Mouse (Mus musculus): Measurements from ENCODE around the gene Zfp62.

The Zfp62 gene

DNA sequence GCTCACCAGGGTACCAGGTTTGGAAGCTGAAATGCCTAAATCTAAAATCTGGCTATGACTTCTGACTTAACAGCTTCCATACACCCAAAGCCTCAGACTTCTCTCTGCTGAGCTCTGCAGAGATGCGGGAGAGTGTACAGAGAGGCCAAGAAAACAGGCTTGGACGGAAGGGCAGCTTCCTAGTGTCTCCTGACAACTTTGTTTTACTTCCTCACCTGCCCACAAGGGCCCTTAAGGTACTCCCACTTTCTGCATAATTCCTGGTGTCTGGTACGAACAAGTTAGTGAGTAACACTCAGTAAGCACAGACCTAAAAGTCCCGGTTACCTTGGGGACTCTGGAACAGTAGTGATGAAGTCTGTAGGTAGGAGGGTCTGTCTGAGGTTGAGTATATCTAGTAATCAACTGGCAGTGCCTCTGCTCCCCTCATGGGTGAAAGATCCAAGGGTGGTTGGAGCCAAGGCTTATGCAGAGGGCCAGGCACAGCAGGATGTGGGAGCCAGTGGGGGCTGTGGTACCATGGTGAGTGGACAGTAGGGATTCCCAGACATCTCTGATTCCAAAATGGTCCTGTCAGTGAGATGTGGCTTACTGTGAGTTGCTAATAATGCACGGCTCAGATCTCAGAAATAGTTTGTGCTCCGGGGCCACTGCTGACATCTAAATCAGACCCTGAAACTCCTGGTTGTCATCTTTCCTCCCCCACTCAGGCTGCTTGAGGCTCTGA is 46.0 kb downstream of the Zfp62 start:
- no peak for DNase-seq (ENCODE audit: low read depth, low spot score)

DNA sequence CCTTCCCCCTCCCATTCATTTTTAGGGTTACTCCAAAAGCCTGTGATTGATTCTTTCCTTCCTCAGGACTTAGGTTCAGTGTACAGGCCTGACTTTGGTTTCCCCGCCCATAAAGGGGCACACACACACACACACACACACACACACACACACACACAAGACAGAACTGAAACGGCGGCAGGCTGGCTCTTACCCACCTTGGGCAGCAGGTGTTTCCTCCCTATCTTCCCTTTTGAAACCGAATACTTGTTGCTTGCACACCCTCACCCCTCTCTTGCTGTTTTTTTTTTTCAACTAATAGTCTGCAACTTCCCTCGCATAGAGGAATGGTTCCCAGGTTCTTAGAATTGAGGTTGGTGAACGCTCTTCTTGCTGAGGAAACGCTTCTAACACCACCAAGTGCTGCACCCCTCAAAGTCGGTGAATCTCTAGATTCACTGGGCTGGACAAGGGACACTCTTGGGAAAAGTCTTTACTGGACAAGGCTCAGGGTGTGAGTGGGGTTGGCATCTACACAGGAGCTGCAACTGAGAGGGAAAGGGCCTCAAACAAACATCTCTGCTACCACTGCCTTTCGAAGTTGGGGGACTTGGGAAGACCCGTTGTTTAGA is 46.8 kb downstream of the Zfp62 start:
- DNase-seq (ENCODE audit: low read depth, low spot score), result peak; percentile 48

DNA sequence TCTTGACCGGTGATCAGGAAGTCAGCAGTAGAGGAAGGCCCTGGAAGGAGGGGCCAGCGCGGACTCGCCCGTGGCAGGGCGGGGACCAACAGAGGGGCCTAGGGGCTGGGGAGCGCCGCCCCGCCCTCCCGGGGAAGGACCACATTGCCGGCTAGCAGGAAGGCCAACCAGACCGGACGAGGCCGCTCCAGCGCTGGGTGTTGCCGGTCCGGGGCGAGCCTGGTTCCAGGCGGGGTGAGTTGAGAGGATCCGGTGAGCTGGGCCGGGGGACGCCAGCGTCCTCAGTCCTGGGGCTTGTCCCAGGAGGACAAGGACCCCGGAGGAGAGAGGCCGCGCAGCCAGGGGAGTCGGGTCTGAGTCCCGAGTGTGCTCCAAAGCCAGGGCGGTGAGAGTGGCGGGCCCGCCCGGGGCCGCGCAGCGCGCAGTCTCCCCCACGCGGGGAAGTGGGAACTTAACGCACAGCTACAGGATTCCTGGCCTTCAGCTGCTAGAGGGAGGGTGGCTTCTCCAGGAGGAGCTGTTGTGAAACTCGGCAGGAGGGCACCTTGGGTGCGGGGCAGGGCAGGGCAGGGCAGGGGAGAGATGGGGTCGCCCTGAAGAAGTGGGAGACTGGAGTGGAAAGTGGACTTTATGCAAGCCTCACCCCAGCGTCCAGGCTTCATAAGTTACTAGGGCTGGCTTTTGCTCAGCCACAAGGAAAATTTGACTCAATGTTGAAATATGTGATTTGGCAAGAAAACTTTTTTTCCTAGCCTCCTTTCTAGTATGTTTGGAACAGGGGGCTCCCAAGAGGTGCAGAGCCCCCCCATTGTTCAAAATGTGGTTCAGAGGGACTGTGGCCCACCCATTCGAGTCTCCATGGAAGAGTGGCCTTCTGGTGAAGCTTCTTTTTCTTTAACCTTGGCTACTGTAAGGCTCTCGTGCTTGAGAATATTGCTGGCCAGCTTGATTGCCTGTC is 47.6 kb downstream of the Zfp62 start:
- DNase-seq (ENCODE audit: low read depth, low spot score), result peak; percentile 81

DNA sequence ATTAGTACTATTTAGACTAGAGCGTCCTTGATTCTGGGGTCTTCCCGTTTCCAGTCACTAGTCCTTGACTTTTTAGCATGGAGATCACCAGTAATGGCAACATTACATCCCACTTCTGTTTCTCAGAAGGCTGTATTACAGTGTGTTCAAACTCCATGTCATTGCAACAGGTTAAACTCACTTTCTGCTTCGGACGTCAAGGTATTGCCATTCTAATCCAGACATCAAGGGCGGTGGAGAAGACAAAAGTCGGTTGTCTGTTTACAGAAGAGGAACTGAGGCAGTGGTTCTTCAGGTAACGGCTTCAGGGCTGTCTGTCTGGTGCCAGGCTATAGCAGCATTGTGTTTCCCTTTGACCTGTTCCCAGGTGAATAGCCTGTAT is 48.3 kb downstream of the Zfp62 start:
- no peak for DNase-seq (ENCODE audit: low read depth, low spot score)

DNA sequence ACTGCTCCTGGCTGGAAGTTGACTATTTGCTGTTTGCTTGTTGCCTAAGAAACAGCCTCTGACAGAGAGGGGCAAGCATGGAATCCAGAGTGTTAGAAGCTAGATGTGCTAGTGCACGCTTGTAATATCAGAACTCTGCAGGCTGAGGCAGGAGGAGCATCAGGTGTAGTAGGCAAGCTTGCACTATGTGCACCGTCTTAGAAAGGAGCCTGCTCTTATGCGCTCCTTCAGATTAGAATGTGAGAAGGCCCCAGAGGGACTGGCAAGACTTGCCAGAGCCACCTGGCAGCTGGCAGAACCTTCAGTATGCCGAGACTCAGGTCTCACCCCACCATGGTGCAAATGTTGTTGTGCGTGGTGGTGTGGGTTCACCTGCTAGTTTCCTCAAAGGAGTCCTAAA is 49.0 kb downstream of the Zfp62 start:
- no peak for DNase-seq (ENCODE audit: low read depth, low spot score)

DNA sequence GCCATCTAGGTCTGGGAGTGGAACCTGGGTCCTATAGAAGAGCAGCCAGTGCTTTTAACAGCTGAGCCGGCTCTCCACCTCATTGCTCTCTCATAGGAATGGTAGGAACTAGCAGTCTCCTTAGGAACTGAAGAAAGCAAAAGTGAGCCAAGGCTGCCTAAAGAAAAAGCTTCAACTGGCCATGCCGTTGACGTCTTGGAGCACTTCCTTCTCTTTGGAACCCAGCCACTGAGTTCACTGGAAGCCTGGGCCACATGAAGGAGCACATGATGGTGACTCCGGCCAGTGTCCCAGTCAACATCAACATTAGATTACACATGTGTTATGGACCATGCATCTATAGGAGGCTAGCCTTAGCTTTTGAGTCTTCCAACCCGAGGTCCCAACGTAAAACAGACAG is 49.9 kb downstream of the Zfp62 start:
- no peak for DNase-seq (ENCODE audit: low read depth, low spot score)

DNA sequence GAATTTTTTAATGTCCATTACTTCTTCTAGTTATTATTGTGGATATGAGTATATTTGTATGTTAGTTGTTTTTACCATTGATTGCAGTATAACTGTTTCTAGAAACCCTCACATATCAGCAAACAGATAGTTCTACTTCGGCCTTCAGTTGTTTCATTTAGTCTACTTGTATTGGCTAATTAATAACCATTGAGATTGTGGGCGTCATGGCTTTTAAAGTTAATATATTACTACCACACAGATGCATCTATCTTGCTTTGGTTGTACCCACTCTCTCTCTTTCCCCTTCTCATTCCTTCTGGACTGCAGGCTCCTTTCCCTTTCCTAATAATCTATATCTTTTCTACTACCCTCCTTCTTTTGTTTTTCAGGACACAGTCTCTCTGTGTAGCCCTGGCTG is 56.2 kb downstream of the Zfp62 start:
- no peak for DNase-seq (ENCODE audit: low read depth, low spot score)

DNA sequence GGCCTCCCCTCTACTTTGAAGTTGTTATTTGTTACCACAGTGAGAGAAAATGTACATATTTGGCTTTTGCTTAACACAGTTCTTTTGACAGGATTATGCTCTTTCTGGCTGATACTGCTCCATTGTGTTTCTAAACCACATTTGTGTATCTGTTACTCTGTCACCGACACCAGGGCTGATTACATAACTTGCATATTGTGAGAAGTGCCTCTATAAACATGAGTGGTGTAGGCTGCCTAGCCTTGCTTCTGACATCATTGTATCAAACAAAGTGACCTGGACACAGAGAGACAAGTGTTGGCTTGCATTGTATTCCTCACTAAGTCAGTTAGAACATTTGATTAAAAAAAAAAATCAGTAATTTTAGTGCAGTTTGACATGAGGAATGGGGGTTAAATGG is 56.7 kb downstream of the Zfp62 start:
- no peak for DNase-seq (ENCODE audit: low read depth, low spot score)

DNA sequence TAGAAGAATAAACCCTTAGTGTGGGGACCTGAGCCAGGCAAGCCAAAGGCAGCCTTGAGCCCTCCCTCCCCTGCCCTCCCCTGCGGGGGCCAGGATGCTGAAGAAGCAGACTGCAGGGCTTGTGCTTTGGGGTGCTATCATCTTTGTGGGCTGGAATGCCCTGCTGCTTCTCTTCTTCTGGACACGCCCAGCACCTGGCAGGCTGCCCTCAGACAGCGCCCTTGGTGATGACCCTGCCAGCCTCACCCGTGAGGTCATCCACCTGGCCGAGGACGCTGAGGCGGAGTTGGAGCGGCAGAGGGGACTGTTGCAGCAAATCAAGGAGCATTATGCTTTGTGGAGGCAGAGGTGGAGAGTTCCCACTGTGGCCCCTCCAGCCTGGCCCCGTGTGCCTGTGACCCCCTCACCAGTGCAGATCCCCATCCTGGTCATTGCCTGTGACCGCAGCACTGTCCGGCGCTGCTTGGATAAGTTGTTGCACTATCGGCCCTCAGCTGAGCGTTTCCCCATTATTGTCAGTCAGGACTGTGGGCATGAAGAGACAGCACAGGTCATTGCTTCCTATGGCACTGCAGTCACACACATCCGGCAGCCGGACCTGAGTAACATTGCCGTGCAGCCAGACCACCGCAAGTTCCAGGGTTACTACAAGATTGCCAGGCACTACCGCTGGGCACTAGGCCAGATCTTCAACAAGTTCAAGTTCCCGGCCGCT is 57.7 kb downstream of the Zfp62 start:
- no peak for DNase-seq (ENCODE audit: low read depth, low spot score)

DNA sequence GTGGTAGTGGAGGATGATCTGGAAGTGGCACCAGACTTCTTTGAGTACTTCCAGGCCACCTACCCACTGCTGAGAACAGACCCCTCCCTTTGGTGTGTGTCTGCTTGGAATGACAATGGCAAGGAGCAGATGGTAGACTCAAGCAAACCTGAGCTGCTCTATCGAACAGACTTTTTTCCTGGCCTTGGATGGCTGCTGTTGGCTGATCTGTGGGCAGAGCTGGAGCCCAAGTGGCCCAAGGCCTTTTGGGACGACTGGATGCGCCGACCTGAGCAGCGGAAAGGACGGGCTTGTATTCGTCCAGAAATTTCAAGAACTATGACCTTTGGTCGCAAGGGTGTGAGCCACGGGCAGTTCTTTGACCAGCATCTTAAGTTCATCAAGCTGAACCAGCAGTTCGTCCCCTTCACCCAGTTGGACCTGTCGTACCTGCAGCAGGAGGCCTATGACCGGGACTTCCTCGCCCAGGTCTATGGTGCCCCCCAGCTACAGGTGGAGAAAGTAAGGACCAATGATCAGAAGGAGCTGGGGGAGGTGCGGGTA is 58.3 kb downstream of the Zfp62 start:
- no peak for DNase-seq (ENCODE audit: low read depth, low spot score)

DNA sequence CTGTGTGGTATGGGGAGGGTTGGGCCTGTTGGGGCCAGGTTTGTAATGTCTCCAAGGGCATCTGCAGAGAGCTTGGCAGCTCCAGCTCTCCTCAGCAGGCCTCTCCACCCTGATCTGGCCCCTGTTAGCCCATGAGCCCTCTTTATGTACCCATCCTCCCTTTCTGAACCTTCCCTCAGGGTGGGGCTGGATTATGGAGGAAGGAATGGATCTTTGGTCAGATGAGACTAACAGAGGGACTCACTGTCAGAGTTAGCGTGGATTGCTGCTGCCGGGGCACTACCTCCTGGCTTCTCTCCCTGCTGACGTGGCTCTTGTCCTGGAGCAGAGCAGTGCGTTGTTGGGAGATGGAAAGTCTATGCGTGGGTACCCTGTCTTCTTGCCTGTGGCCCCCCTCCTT is 59.2 kb downstream of the Zfp62 start:
- DNase-seq (ENCODE audit: low read depth, low spot score), result no peak

DNA sequence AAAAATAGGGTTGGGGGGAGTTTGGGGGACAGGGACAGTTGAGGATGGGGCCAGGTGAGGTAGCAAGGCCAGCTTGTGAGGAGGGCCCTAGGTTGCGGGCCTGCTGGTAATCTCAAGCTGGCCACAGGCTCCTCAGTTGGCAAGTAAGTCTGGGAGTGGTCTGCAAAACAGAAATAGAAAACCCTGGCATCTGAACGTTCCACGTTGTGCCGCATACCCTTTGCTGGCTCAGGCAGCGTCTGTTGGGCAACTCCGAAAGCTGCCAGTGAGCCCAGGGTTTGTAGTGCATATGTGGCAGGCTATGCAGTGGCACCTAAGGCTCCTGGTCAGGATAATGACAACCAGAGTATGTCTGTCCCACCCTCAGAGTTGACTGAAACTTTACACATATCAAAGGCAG is 60.1 kb downstream of the Zfp62 start:
- no peak for DNase-seq (ENCODE audit: low read depth, low spot score)

DNA sequence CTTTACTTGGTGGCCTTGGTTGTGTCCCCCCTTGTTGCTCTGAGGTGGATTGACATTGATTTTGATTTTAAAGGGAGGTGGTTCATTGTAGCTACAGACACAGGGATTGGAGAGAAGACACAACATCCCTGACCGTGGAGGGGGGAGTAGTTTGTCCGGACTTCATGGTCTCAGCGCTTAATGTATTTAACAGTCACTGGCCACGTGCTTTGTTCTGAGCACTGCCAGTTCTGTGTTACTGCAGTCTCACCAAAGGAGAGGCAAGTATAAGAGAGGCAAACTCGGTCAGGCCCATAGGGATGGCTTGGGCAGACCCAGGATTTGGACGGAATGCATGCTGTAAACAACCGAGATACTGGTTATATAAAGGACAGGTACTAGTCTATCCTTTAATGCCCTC is 61.0 kb downstream of the Zfp62 start:
- no peak for DNase-seq (ENCODE audit: low read depth, low spot score)

DNA sequence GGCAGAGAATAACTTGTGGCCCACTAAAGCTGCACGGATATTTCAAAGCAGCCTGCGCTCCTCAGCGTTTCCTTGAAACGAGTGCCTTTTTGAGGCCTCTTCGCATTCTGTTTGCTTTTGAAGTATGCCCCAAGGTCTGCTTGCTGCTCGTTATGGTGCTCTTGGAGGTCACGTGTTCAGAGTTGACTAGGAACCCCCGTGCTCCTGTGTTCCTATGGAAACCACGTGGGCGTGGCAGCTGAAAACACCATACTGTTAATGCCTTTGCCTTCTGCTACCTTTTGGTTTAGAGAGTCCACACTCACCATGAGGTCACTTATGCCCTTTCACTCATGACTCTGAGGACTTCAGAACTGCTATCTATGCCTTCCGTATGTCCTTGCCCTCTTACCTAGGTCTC is 61.5 kb downstream of the Zfp62 start:
- DNase-seq (ENCODE audit: low read depth, low spot score), result no peak

DNA sequence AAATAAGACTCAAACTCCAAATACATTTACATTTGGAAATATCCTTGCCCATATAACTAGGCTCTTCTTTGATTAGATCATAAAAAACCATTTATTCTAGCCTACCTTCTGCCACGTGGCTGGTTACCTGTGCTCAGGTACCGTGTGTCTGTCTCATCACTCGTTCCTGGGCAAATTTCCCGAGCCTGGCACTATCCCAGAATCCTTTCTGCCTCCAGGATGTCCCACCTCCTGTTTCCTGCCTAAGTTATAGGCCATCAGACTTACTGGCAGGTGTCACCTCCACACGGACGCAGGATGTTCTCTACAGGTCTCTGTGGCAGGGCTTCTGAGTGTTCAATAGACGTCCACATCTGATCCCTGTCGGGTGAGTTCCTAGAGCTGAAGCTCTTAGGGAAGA is 62.0 kb downstream of the Zfp62 start:
- no peak for DNase-seq (ENCODE audit: low read depth, low spot score)

DNA sequence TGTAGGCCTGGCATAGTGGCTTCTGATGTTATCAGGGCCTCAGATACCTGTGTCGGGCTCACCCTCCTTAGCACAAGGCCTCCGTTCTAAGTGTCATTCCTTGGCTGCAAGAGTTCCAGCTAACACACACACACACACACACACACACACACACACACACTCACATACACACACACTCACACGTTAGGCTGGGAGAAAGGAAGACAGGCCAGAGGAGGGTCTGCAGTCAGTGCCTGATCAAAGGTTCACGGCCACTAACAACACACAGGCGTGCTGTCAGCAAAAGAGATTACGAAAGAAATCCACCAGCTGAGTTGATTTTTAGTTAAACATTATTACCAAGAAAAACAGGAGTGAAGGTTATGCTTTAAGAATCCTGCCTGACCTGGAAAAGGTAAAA is 63.6 kb downstream of the Zfp62 start:
- DNase-seq (ENCODE audit: low read depth, low spot score), result no peak

DNA sequence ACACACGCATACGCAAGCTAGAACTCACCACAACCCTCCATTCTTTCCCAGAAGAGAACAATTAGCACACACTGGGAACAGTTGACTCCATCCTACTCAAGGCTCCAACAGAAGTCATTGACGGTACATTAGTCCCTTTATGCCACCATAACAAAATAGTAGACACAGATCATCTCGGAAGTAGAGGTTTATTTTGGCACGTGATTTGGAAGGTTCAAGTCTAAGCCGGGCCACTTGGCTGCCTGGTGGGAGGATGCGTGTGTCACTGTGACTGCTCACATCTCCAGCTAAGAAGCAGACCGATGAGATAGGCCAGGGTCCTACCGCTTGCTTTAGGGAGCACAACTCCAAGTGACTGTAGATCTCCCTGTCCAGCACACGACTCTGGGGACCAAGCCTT is 64.2 kb downstream of the Zfp62 start:
- DNase-seq (ENCODE audit: low read depth, low spot score), result no peak

DNA sequence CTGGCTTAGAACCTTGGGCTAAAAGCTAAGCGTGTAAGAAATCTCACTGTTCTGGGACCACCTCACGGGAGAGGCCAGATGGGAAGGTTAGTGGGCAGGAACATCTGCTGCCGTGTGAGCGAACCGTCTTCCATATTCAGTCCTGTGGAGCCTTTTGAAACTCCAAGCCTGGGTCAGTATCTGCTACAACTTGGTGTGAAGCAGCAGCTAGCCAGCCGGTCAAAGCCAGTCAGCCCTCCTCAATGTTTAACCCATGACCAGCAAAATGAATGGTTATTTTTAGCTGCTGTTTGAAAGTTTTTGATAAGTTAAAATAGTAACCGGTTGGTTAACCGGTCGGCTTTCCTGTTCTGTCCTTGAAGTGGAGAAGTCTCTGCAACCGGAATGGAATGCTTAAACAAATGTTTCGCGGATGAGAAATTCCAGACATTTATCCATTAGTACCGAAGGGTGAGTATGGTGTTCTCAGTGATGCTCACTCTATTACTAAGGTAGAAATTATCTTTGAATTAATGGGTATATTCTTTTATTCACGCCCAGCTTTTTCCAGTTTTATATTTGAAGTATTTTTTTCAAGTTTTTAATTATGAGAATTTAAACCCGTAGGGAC is 65.0 kb downstream of the Zfp62 start:
- DNase-seq (ENCODE audit: low read depth, low spot score), result no peak
